Mouse (Mus musculus) kidney, adult 2 months (tissue): ENCODE results near the gene Gng8. TPM values are rescaled to one million over a fixed set of nuclear protein-coding genes. Genes with fewer than 3 reads are reported as not detected.
A peak's percentile ranks its signal among the peaks of the same experiment; 100 is the strongest.

Experiments
- DNase-seq: peaks from one replicate; pipeline ENCODE4 v3.0.0; 2021
- H3K27ac ChIP-seq: fragments of 200-500 bp; 2 replicates; pipeline ENCODE4 v1.5.1; 2012; ENCODE audit warnings: low read depth, low read length, control low read depth, inconsistent platforms; ENCODE audit not compliant: insufficient read depth
- H3K27me3 ChIP-seq: fragments of 200-500 bp; replicated peaks from 2 replicates; pipeline ENCODE4 v1.6.1; 2012; ENCODE audit warnings: mild to moderate bottlenecking, moderate library complexity, low read length, inconsistent platforms; ENCODE audit not compliant: control insufficient read depth, insufficient read depth
- H3K36me3 ChIP-seq: fragments of 200-500 bp; 2 replicates; pipeline ENCODE4 v1.6.1; 2012; ENCODE audit warnings: mild to moderate bottlenecking, moderate library complexity, low read length, inconsistent platforms; ENCODE audit not compliant: control insufficient read depth, insufficient read depth
- H3K4me1 ChIP-seq: fragments of 200-500 bp; 2 replicates; pipeline ENCODE4 v1.6.1; 2011; ENCODE audit warnings: low read length; ENCODE audit not compliant: control insufficient read depth, insufficient read depth
- H3K4me3 ChIP-seq: fragments of 200-500 bp; 2 replicates; pipeline ENCODE4 v1.5.1; 2011; ENCODE audit warnings: mild to moderate bottlenecking, low read depth, low read length, control low read depth; ENCODE audit not compliant: insufficient read depth
- CTCF ChIP-seq: fragments of 200-500 bp; conservative IDR thresholded peaks from 2 replicates; pipeline ENCODE4 v1.5.1; 2011; ENCODE audit warnings: low read depth, mild to moderate bottlenecking, control low read depth, low read length, moderate library complexity, mixed read lengths; ENCODE audit not compliant: insufficient read depth, insufficient read length
- POLR2A ChIP-seq: fragments of 200-500 bp; IDR thresholded peaks from one replicate; pipeline ENCODE4 v1.6.1; 2011; ENCODE audit warnings: low read depth, low read length, control low read depth
- WGBS: fragments of 180-500 bp; shearing (Covaris S2); methylation state at CpG from one replicate; pipeline ENCODE4 v1.1.7; 2018; 5-methylcytosine and 5-hydroxymethylcytosine counted together
- polyA plus RNA-seq: library from polyadenylated mRNA; depleted of rRNA; stranded (reverse); fragments of >200 nt; gene quantifications from 2 replicates; pipeline ENCODE4 v1.2.3, GENCODE M21; 2012

Gng8 gene
- polyA plus RNA-seq, 1 experiment = 3.6 TPM

DNA sequence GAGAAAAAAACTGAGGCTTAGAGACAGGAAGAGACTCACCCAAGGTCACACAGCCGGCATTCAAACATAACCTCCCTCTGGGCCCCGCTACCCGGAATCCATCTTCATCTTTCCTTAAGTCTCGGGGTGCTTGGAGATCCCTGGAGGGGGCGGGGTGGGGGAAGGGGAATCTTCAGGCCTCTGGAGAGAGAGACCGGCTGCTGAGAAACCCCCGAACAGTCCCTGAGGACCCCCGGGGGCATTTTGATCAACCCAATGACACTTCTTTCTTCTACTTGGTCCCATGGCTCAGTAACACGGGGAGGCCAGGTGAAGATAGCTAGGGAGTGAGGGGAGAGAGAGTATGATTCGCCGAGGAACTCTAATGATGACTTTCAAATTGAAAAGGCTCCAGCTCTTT lies 15.6 kb upstream of the Gng8 start:
- Histone ChIP-seq H3K4me3 (peak overlapping the region; percentile 52; the same call in 1 of the 2 replicates), H3K27me3 (no peaks in the 10 kb centered on the region), H3K36me3 (no peaks in the 10 kb centered on the region), H3K27ac (no peak overlapping the region), H3K4me1 (no peaks in the 10 kb centered on the region)
- no peak for DNase-seq
- TF ChIP-seq POLR2A = no peak
- no peak for TF ChIP-seq CTCF
- 32% methylated on average over 11 of the region's 11 CpGs for WGBS

DNA sequence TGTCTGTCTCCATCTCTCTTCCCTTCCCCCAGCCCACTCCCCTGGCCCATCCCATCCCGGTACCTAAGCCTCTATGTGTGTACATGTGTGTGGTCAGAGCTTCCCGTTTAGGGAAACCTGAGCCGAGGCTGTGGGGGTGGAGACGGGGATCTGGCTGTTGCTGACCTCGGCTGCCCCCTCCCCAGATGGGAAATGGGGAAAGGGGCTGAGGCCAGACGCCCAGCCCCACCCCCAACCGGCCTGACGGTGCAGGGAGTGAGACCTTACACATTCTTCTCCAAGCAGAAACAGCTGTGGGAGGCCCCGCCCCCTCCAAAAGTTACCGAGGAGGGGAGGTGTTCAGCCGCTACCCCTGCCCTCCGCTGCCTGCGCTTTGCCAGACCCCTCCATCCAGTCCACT lies 15.0 kb upstream of the Gng8 start:
- no peaks in the 10 kb centered on the region for H3K36me3 ChIP-seq
- no peak overlapping the region for H3K4me3 ChIP-seq
- DNase-seq = peak; percentile 16
- H3K4me1 ChIP-seq = no peaks in the 10 kb centered on the region
- no peak overlapping the region for H3K27ac ChIP-seq
- WGBS = 39% methylated on average over 13 of the region's 13 CpGs
- H3K27me3 ChIP-seq = no peaks in the 10 kb centered on the region
- TF ChIP-seq POLR2A = no peak

DNA sequence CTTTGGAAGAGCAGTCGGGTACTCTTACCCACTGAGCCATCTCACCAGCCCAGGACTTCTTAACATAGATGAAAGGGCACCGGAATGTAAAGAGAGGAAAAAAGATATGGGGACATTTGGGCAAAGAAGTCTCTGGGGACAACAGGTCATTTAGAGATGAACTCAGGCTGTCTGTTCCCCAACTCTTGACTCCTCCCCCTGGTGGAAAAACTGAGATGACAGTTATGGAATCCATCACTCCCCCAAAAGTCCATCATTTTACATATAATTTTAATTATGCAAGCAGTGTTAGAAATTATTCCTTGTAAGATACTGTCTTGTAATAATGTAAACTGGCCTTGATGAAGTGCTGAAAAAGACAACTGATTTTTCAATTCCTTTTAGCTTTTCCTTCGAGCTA lies 13.9 kb upstream of the Gng8 start:
- Histone ChIP-seq H3K27me3 (no peaks in the 10 kb centered on the region), H3K27ac (no peak overlapping the region), H3K4me3 (no peak overlapping the region), H3K36me3 (no peaks in the 10 kb centered on the region), H3K4me1 (no peaks in the 10 kb centered on the region)
- 78% methylated on average over 3 of the region's 3 CpGs for WGBS
- DNase-seq = no peak
- TF ChIP-seq CTCF (no peak), POLR2A (no peak)

DNA sequence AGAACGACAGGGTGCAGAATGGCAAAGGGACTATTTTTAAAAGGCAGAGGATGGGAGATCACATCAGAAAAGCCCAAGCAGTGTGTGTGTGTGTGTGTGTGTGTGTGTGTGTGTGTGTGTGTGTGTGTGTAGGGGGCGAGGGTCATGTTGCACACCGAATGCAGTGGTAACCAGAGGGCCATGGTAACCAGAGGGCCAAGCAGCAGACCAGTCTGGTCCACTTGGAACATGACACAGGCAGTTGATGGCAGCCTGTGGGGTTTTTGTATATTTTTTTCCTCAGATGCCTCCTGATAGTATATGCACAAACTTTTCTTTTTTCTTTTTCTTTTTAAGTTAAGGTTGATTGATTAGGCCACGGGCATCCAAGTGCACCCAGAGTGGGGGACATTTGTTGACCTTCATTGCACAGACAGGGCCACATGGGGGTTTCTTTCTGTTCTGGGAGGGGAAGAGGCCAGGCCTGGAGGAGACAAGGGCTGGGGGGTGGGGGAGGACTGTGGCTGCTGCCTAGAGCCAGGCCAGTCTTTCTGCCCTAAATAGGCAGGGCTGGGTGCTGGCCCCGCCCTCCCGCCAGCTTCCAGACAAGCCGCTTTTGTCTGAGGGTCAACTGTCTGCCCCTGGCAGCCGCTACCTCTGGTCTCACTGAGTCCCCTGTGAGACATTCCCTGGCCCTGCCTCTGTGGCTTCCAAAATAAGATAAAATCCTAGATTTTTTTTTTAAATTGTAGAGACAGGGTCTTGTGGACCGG lies 11.6 kb upstream of the Gng8 start:
- peak; percentile 21 for DNase-seq
- Histone ChIP-seq H3K36me3 (no peaks in the 10 kb centered on the region), H3K27me3 (no peaks in the 10 kb centered on the region), H3K4me3 (no peak overlapping the region), H3K27ac (no peak overlapping the region), H3K4me1 (no peaks in the 10 kb centered on the region)
- TF ChIP-seq CTCF (no peak), POLR2A (no peak)
- 44% methylated on average over 9 of the region's 9 CpGs for WGBS

DNA sequence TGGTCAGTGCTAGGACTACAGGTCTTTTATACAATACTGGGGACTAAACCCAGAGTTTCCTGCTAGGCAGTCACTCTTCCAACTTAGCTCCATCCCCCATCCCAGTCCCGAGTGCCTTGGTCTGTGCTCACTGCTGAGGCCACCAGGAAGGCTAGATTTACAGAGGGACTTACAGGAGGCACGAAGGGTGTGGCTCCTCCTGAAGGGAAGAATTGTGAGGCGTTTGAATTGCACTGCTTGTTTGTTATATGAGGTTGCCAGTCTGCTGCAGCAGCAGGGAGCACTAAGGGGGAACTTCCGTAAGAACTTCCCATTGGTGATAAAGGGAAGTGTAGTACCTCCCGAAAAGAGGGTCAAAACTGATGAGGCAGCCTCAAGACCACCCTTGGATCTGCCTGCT lies 11.0 kb upstream of the Gng8 start:
- H3K27ac ChIP-seq = no peak overlapping the region
- WGBS = 63% methylated on average over 5 of the region's 5 CpGs
- TF ChIP-seq CTCF (no peak), POLR2A (no peak)
- no peak for DNase-seq
- H3K4me1 ChIP-seq = no peaks in the 10 kb centered on the region
- H3K27me3 ChIP-seq = no peaks in the 10 kb centered on the region
- no peak overlapping the region for H3K4me3 ChIP-seq
- H3K36me3 ChIP-seq = no peaks in the 10 kb centered on the region

DNA sequence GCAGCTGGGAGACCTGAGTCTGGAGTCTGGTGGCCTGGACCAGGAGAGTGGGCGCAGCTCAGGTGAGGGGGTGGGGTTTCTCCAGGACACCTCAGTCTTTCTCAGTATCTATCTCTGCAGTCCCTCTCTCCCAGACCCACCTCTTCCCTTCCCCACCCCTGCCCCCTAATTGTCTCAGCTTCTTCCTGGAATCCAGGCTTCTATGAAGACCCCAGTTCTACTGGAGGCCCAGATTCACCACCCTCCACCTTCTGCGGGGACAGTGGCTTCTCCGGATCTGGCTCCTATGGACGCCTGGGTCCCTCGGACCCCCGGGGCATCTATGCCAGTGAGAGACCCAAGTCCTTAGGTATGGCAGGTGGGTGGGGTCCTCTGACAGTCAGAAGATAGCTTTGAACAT lies 8.4 kb upstream of the Gng8 start:
- H3K27me3 ChIP-seq = no peaks in the 10 kb centered on the region
- no peak overlapping the region for H3K4me3 ChIP-seq
- H3K36me3 ChIP-seq = no peaks in the 10 kb centered on the region
- WGBS = 95% methylated on average over 6 of the region's 6 CpGs
- no peak for DNase-seq
- TF ChIP-seq POLR2A = no peak
- TF ChIP-seq CTCF = no peak
- H3K27ac ChIP-seq = no peak overlapping the region
- H3K4me1 ChIP-seq = no peaks in the 10 kb centered on the region

DNA sequence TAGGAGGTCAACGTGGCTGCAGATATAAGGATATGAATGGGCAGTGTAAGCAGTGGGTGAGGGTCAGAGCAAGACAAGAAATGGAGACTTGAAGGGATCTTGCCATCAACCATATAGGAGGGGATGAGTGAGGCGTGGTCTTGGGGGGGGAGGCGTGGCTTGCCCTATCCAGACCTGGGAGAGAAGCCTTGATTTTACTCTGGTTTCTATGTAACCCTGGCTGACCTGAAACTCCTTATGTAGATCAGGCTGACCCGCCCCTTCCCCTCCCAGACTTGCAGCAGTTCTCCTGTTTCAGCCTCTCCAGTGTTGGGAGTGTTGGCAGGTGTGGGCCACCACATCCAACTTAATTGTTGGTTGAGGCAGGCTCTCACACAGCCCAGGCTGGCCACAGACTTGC lies 7.3 kb upstream of the Gng8 start:
- WGBS = 88% methylated on average over 4 of the region's 4 CpGs
- Histone ChIP-seq H3K36me3 (no peaks in the 10 kb centered on the region), H3K4me3 (no peak overlapping the region), H3K4me1 (no peaks in the 10 kb centered on the region), H3K27me3 (no peaks in the 10 kb centered on the region), H3K27ac (no peak overlapping the region)
- TF ChIP-seq POLR2A = no peak
- TF ChIP-seq CTCF = no peak
- DNase-seq = no peak
